Mouse (Mus musculus): ENCODE measurements around the gene Sergef. TPM values are rescaled to one million over a fixed set of nuclear protein-coding genes. Genes with fewer than 3 reads are reported as not detected.

Gene Sergef
- total and polyA plus RNA-seq, 3 experiments: 2.9 to 5.1 (median 3.6) TPM

GRCm38 (mm10) chr7:46403616-46404485 lies 235.8 kb downstream of the Sergef start:
- no peak for DNase-seq
- H3K27ac ChIP-seq: no peak overlapping the region
- no peaks in the 10 kb centered on the region for H3K27me3 ChIP-seq (ENCODE audit: control insufficient read depth, insufficient read depth, low read length)
- intact Hi-C loops (cut with DNase I): no loop called here
- H3K79me2 ChIP-seq (replicated peaks; ENCODE audit: control insufficient read depth, insufficient read depth, low read length): no peaks in the 10 kb centered on the region
- 74% methylated on average over 15 of the region's 15 CpGs for WGBS
- H3K4me3 ChIP-seq: no peak overlapping the region
- H3K36me3 ChIP-seq (ENCODE audit: control insufficient read depth, insufficient read depth, low read length): no peaks in the 10 kb centered on the region
- H3K4me1 ChIP-seq (ENCODE audit: control insufficient read depth, insufficient read depth, low read length): no peaks in the 10 kb centered on the region
- TF ChIP-seq POLR2A (IDR thresholded peaks at IDR 0.05; ENCODE audit: insufficient read depth, low read depth, low read length): no peak
- TF ChIP-seq EP300 (IDR thresholded peaks at IDR 0.05; ENCODE audit: insufficient read depth, low read depth, low read length): no peak
- no peak for TF ChIP-seq CTCF (IDR thresholded peaks at IDR 0.05)
- H3K9ac ChIP-seq (ENCODE audit: low read depth, low read length): no peak overlapping the region

DNA sequence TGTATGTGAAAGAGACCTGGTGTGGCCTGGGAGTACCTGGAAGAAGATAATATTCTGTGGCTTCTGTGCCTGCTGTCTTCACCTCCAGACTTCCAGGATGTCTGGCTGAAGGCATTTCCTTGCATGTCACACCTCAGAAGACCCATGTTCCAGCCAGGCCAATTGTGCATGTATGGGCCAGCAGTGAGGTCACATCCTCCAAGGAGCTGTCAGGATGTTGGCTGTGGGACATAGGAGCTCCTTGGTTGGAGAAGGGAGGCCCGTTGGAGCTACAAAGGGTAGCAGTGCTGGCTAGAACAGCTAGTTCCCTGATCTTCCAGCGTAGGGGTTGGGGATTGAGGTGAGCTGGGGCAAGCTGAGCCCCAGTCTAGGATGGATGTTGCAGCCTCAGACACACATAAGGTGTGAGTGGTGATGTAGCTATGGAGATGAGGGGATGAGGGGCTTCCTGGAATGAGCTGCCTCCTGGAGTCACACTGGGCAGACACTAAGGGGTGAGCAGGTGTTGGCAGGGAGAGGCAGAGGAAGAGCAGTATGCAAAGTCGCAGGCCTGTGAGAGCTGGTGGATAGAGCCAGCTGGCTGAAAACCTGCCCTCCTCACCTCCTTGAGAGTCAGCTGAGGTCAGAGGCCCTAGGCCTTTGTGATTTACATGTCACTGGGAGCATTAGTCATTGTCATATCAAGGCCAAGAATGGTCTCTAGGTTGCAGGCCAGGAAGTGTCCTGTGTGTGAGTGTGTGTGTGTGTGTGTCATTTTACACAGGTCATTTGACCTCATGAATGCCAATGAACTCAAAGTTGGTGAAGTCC lies 238.0 kb downstream of the Sergef start:
- no peak overlapping the region for H3K9ac ChIP-seq (ENCODE audit: low read depth, low read length)
- no peak overlapping the region for H3K4me3 ChIP-seq
- WGBS: 53% methylated on average over 3 of the region's 3 CpGs
- H3K27me3 ChIP-seq (ENCODE audit: control insufficient read depth, insufficient read depth, low read length): peaks cover 10% of the 10 kb centered on the region
- H3K4me1 ChIP-seq (ENCODE audit: control insufficient read depth, insufficient read depth, low read length): no peaks in the 10 kb centered on the region
- TF ChIP-seq EP300 (IDR thresholded peaks at IDR 0.05; ENCODE audit: insufficient read depth, low read depth, low read length) (no peak), CTCF (IDR thresholded peaks at IDR 0.05) (no peak), POLR2A (IDR thresholded peaks at IDR 0.05; ENCODE audit: insufficient read depth, low read depth, low read length) (no peak)
- no peaks in the 10 kb centered on the region for H3K79me2 ChIP-seq (replicated peaks; ENCODE audit: control insufficient read depth, insufficient read depth, low read length)
- no peak overlapping the region for H3K27ac ChIP-seq
- intact Hi-C loops (cut with DNase I): no loop called here
- DNase-seq: no peak
- H3K36me3 ChIP-seq (ENCODE audit: control insufficient read depth, insufficient read depth, low read length): no peaks in the 10 kb centered on the region

- no peak overlapping the region for H3K9ac ChIP-seq (ENCODE audit: low read depth, low read length)
- no peaks in the 10 kb centered on the region for H3K36me3 ChIP-seq (ENCODE audit: control insufficient read depth, insufficient read depth, low read length)
- no peak for TF ChIP-seq CTCF (IDR thresholded peaks at IDR 0.05)
- TF ChIP-seq EP300 (IDR thresholded peaks at IDR 0.05; ENCODE audit: insufficient read depth, low read depth, low read length): no peak
- TF ChIP-seq POLR2A (IDR thresholded peaks at IDR 0.05; ENCODE audit: insufficient read depth, low read depth, low read length): no peak
- no peaks in the 10 kb centered on the region for H3K4me1 ChIP-seq (ENCODE audit: control insufficient read depth, insufficient read depth, low read length)
- no peak for DNase-seq
- no peak overlapping the region for H3K4me3 ChIP-seq
- no peaks in the 10 kb centered on the region for H3K79me2 ChIP-seq (replicated peaks; ENCODE audit: control insufficient read depth, insufficient read depth, low read length)
- WGBS: 56% methylated on average over 8 of the region's 8 CpGs
- intact Hi-C loops (cut with DNase I): no loop called here
- H3K27me3 ChIP-seq (ENCODE audit: control insufficient read depth, insufficient read depth, low read length): peaks cover 12% of the 10 kb centered on the region
- no peak overlapping the region for H3K27ac ChIP-seq
Observed at GRCm38 (mm10) chr7:46400346-46400745, 239.3 kb downstream of the Sergef start.

- Histone ChIP-seq H3K4me1 (ENCODE audit: control insufficient read depth, insufficient read depth, low read length) (no peaks in the 10 kb centered on the region), H3K27me3 (ENCODE audit: control insufficient read depth, insufficient read depth, low read length) (peaks cover 12% of the 10 kb centered on the region), H3K27ac (no peak overlapping the region), H3K4me3 (no peak overlapping the region), H3K79me2 (replicated peaks; ENCODE audit: control insufficient read depth, insufficient read depth, low read length) (no peaks in the 10 kb centered on the region), H3K36me3 (ENCODE audit: control insufficient read depth, insufficient read depth, low read length) (no peaks in the 10 kb centered on the region), H3K9ac (ENCODE audit: low read depth, low read length) (no peak overlapping the region)
- intact Hi-C loops (cut with DNase I): loop anchor here (10.0 kb wide), 1 partner anchor 315 kb away; the partner anchor contains the start of genes Saa3 and Saal1
- TF ChIP-seq CTCF (IDR thresholded peaks at IDR 0.05) (no peak), EP300 (IDR thresholded peaks at IDR 0.05; ENCODE audit: insufficient read depth, low read depth, low read length) (no peak), POLR2A (IDR thresholded peaks at IDR 0.05; ENCODE audit: insufficient read depth, low read depth, low read length) (no peak)
- WGBS: 88% methylated on average over 1 of the region's 1 CpGs
- no peak for DNase-seq
Observed at GRCm38 (mm10) chr7:46399676-46400075, 239.9 kb downstream of the Sergef start.

- Histone ChIP-seq H3K4me1 (ENCODE audit: control insufficient read depth, insufficient read depth, low read length) (no peaks in the 10 kb centered on the region), H3K9ac (ENCODE audit: low read depth, low read length) (no peak overlapping the region), H3K4me3 (no peak overlapping the region), H3K27me3 (ENCODE audit: control insufficient read depth, insufficient read depth, low read length) (peaks cover 15% of the 10 kb centered on the region), H3K79me2 (replicated peaks; ENCODE audit: control insufficient read depth, insufficient read depth, low read length) (no peaks in the 10 kb centered on the region), H3K36me3 (ENCODE audit: control insufficient read depth, insufficient read depth, low read length) (no peaks in the 10 kb centered on the region), H3K27ac (no peak overlapping the region)
- no peak for TF ChIP-seq EP300 (IDR thresholded peaks at IDR 0.05; ENCODE audit: insufficient read depth, low read depth, low read length)
- no peak for TF ChIP-seq CTCF (IDR thresholded peaks at IDR 0.05)
- TF ChIP-seq POLR2A (IDR thresholded peaks at IDR 0.05; ENCODE audit: insufficient read depth, low read depth, low read length): no peak
- intact Hi-C loops (cut with DNase I): loop anchor here (10.0 kb wide), 1 partner anchor 316 kb away; the partner anchor contains the start of genes Saa3 and Saal1
- WGBS: 57% methylated on average over 4 of the region's 4 CpGs
- DNase-seq: no peak
Observed at GRCm38 (mm10) chr7:46398612-46399011, 241.0 kb downstream of the Sergef start.
